Mouse (Mus musculus) right cerebral cortex, postnatal 14 days (tissue): Measurements from ENCODE around the gene Mtmr12.

Experiments
- DNase-seq: peaks from one replicate; pipeline ENCODE4 v3.0.0; 2022

The Mtmr12 gene

GRCm38 (mm10) chr15:12284794-12285534 lies 80.1 kb downstream of the Mtmr12 start:
- DNase-seq: no peak

GRCm38 (mm10) chr15:12285535-12285809 lies 80.6 kb downstream of the Mtmr12 start:
- DNase-seq: no peak

- no peak for DNase-seq
Observed at GRCm38 (mm10) chr15:12290330-12290729, 85.5 kb downstream of the Mtmr12 start.

DNA sequence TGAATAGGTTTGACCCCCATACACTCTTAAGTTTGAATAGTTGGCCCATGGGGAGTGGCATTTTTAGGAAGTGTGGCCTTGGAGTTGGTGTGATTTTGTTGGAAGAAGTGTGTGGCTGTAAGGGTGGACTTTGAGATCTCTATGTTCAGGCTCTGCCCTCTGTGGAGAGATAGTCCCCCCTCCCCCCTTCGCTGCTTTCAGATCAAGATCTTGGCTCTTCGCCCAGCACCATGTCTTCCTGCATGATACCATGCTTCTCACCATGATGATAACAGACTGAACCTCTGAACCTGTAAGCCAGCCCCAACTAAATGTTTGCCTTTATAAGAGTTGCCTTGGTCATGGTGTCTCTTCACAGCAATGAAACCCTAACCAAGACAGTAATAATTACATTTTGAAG lies 86.9 kb downstream of the Mtmr12 start:
- no peak for DNase-seq

GRCm38 (mm10) chr15:12296228-12296627 lies 91.4 kb downstream of the Mtmr12 start:
- DNase-seq: no peak

DNA sequence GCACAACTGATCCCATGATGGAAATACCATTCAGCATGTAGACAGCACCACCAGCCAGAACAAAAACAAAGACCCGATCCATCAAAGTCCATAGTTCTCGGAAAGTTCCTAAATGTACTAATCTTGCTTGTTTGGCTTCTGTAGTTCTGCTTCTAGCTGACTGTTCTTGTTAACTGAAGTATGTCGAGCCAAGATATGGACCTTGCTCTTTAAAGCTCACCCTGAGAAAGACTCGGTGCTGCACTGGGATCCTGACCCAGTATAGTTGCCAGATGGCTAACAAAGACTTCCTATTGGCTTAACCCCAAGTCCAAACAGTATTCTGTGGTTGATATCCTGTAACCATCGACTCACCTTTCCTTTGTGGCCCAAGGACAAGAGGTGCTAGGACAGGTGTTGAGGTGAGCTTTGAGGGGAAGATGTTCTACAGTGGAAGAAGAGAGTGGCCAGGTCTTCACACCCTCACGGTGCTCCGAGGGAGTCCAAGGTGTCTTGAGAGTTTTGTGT lies 93.5 kb downstream of the Mtmr12 start:
- DNase-seq: no peak

- no peak for DNase-seq
Observed at GRCm38 (mm10) chr15:12301771-12302170, 96.9 kb downstream of the Mtmr12 start.

DNA sequence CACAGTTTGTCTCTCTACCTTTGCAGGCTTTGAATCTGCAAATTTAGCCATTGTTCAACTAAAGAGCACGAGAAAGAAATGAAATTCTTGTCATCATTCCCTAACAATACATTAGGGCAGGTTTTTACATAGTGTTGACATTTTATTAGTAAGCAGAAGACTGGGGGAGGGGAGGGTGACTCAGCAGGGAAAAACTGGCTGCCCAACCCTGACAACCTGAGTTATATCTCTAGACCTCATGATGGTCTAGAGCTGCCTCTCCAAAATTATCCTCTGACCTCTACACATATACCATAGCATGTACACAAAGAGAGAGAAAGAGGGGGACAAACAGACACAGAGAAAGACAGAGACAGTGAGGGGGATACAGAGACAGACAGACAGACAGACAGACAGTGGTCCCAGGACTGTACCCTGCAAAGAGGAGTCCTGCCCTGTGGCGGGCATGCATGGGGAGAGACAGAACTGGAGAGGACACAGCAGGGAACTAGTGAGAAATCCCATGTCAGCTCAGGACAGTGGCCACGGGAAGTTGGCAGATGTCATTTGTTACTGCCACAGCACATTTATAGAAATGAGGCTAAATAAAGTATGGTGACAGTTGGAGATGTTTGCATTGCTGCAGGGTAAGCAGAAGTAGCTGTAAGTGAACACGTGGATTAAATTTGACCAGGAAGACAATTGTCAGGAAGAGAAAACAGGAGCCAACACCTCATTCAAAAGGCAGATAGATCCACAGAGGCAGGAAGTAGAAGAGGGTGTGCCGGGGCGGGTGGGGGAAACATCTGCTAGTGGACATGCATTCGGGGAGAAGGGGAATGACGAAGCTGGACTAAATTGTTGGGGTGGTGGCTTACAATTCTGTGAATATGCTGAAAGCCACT lies 101.6 kb downstream of the Mtmr12 start:
- DNase-seq: peak; percentile 18

DNA sequence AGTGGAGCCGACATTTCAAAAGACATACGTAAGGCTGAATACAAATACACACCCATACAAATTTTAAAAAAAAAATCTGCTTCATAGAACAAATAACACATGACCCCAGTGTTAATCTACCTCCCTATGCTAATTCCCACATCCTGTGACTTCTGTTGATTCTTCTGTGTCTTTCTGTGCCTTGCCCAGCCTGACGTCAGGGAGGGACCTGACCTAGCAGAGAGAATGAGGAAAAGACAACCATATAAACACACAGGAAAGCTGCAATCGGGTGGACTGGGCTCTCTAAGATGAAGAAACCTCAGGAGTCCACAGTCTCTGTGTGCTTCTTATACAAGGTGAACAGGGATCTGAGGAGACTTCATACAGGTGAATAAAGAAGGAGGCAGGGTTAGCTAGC lies 102.3 kb downstream of the Mtmr12 start:
- no peak for DNase-seq

DNA sequence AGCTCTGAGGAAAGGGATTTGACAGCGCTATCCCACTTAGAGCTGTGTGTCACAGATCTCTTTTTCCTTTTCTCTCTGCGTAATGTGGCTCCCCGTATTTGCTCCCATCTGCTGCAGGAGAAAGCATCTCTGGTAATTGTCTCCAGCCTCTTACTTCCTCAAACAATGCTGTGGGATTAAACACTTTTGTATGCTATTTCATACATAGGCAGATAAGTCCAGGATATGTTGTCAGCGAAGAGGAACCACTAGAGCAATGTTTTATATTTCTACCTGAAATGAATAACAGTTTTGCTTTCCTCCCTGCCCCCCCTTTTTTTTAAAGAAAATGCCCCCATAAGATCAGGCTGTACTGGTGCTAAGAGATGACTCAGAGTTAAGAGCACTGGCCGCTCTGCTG lies 103.7 kb downstream of the Mtmr12 start:
- no peak for DNase-seq

DNA sequence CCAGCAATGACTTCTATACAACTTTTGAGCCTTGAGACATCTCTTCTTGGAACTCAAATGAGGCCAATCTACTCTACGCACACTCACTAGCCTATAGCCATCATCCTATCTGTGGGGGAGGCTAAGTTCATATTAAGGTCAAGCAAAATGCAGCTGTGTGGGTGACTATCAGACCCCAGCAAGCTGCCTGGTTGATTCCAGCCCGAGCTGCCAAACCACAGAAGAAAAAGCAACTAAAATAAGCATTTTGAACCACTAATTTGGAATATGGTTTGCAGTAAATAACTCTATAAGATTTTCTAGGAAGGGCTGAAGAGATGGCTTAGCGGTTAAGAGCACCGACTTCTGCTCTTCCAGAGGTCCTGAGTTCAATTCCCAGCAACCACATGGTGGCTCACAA lies 105.8 kb downstream of the Mtmr12 start:
- DNase-seq: no peak

- DNase-seq: no peak
Observed at GRCm38 (mm10) chr15:12311465-12311864, 106.6 kb downstream of the Mtmr12 start.

GRCm38 (mm10) chr15:12313255-12313654 lies 108.4 kb downstream of the Mtmr12 start:
- DNase-seq: no peak

- no peak for DNase-seq
Observed at GRCm38 (mm10) chr15:12314584-12314983, 109.8 kb downstream of the Mtmr12 start.

GRCm38 (mm10) chr15:12315996-12316395 lies 111.2 kb downstream of the Mtmr12 start:
- DNase-seq: no peak

DNA sequence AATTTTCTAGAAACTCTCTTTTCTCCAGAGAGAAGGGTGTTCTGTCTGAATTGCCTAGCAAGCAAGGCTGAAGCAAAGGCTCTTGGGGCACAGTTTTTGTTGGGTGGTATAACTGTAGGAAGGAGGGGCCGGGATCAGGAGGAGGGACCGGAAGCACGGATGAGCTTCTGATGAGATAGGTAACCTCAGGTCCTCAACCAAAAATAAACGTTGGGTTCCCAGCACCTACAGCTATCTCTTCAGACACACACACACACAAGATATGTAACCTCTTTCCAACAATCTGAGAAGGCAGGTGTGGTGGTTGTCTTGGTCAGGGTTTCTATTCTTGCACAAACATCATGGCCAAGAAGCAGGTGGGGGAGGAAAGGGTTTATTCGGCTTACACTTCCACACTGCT lies 112.5 kb downstream of the Mtmr12 start:
- no peak for DNase-seq

- no peak for DNase-seq
Observed at GRCm38 (mm10) chr15:12318451-12318850, 113.6 kb downstream of the Mtmr12 start.

DNA sequence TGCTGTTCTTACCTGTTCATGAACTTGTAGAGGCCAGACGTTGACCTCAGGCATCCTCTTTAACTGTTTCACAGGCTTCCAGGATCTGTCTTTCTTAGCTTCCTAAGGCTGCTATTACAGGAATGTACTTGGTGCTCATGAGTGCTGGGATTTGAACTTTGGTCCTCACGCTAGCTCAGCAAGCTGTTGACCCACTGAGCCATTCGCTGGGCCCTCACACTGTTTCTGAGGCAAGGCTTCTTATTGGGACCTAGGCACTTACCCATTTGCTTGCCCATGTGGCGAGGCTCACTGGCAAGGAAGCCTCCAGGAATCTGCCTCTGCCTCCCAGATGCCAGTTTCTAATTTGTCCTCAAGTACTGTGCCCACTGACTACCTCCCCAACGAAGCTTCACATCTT lies 115.1 kb downstream of the Mtmr12 start:
- DNase-seq: no peak

DNA sequence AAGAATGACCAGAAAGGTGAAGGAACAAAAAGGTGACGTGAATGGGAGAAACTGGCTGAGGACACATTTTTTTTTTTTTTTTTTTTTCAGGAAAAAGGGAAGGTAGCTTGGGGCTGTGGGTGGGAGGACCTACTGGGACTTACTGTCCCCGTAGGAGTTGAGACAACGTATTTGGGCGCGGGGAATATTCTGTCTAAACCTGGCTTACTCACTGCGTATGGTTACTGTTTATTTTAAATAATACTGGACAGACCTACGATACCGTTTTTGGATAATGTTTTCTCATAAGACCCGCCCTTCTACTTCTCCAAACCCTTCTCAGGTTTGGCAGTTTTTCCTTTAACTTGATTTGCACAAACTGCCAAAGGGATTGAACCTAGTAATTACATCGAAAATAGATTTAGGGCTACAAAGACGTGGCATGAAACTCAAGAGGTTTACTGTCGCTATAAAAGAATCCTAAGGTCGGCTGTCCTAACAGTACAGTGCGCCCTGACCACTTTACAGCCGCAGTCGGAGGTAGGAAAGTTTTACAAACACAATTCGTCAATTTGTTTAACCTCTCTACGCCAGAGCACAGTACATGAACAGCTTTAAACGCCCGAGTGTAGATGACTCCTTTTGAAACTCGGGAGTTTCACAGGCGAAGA lies 115.7 kb downstream of the Mtmr12 start:
- DNase-seq: no peak

- peak; percentile 97 for DNase-seq
Observed at GRCm38 (mm10) chr15:12321091-12321787, 116.4 kb downstream of the Mtmr12 start, which contains the start of gene Golph3. Gene Golph3, plus strand, starts transcription at chr15:12321450.

- DNase-seq: no peak
Observed at GRCm38 (mm10) chr15:12321788-12322621, 117.2 kb downstream of the Mtmr12 start, which contains the start of gene 1810049J17Rik. Gene 1810049J17Rik, minus strand, starts transcription at chr15:12321899.
